Mouse (Mus musculus) gastrocnemius, postnatal 4 days (tissue): ENCODE measurements around the gene Hmg20a. TPM values are rescaled to one million over a fixed set of nuclear protein-coding genes. Genes with fewer than 3 reads are reported as not detected.

ENCODE experiments used
- DNase-seq, 2 experiments: peaks; one replicate each; pipeline ENCODE4 v3.0.0; 2021 to 2022; ENCODE audit warnings: low spot score in 2 of 2, mixed read lengths in 2 of 2
- total RNA-seq, 2 experiments: library from RNA; stranded (reverse); gene quantifications; 2 replicates each; pipeline ENCODE4 v1.2.3; 2021

The Hmg20a gene
- total RNA-seq, 2 experiments from 2014 or later = 43.2 to 44.0 TPM

- no peak for DNase-seq
These were observed 97.8 kb downstream of the Hmg20a start for GRCm38 (mm10) chr9:56516219-56516618.

- DNase-seq = no peak
These were observed 98.4 kb downstream of the Hmg20a start for GRCm38 (mm10) chr9:56516692-56517263.

GRCm38 (mm10) chr9:56522281-56522680, 103.9 kb downstream of the Hmg20a start:
- no peak for DNase-seq

- DNase-seq = no peak
These were observed 109.5 kb downstream of the Hmg20a start for GRCm38 (mm10) chr9:56527951-56528350.

- DNase-seq = no peak
These were observed 113.6 kb downstream of the Hmg20a start for GRCm38 (mm10) chr9:56531991-56532390.

- DNase-seq = no peak
These were observed 115.5 kb downstream of the Hmg20a start for GRCm38 (mm10) chr9:56533916-56534315.

- DNase-seq = no peak
These were observed 116.3 kb downstream of the Hmg20a start for GRCm38 (mm10) chr9:56534727-56535126.

GRCm38 (mm10) chr9:56535361-56535760, 117.0 kb downstream of the Hmg20a start:
- DNase-seq = no peak

GRCm38 (mm10) chr9:56540051-56540450, 121.6 kb downstream of the Hmg20a start:
- no peak for DNase-seq

GRCm38 (mm10) chr9:56544687-56545475, 126.5 kb downstream of the Hmg20a start:
- DNase-seq = no peak

Other genes with a start within 250 kb of the Hmg20a start
- gene Peak1, start 542 bp upstream of the Hmg20a start, total RNA-seq = 10 to 100 TPM; 30.3 to 34.3 TPM